Mouse (Mus musculus) adrenal gland, adult (tissue): ENCODE results near the gene Fam166a.
"Not testable (repeated sequence)": the region's sequence is repeated elsewhere in the genome, so short reads cannot be mapped to it uniquely, and the experiment has no call there.

ENCODE experiments used
- DNase-seq, 2 experiments: peaks; one replicate each; pipeline ENCODE4 v3.0.0; 2022 to 2023; ENCODE audit warnings: low spot score in 1 of 2; ENCODE audit not compliant: inconsistent age in 2 of 2

Fam166a gene

GRCm38 (mm10) chr2:25240723-25241437 is 22.3 kb downstream of the Fam166a start:
- DNase-seq = peak; percentile 80 to 91

- DNase-seq = peak in 1 of 2 experiments; percentile 47
Measured at GRCm38 (mm10) chr2:25241438-25241775, 22.9 kb downstream of the Fam166a start.

- DNase-seq = peak in 1 of 2 experiments; percentile 46
Measured at GRCm38 (mm10) chr2:25242101-25242506, 23.6 kb downstream of the Fam166a start, which contains the start of the genes Rnf208 and Cysrt1. Gene Rnf208, plus strand, starts transcription at chr2:25242255. Gene Cysrt1, minus strand, starts transcription at chr2:25242452.

- DNase-seq = no peak
Measured at GRCm38 (mm10) chr2:25243342-25243741, 24.8 kb downstream of the Fam166a start.

GRCm38 (mm10) chr2:25244144-25244543 is 25.6 kb downstream of the Fam166a start:
- DNase-seq = peak in 1 of 2 experiments; percentile 25

GRCm38 (mm10) chr2:25246183-25247072 is 27.9 kb downstream of the Fam166a start, which contains the start of gene AL732309.1:
Gene AL732309.1, minus strand, starts transcription at chr2:25246863.
- DNase-seq = no peak

GRCm38 (mm10) chr2:25252331-25252730 is 33.8 kb downstream of the Fam166a start:
- DNase-seq = peak in 1 of 2 experiments; percentile 52

- DNase-seq = peak; percentile 89 to 95
Measured at GRCm38 (mm10) chr2:25255284-25255779, 36.8 kb downstream of the Fam166a start, which contains the start of gene Tmem203. Gene Tmem203, plus strand, starts transcription at chr2:25255439.

GRCm38 (mm10) chr2:25256443-25257109 is 38.0 kb downstream of the Fam166a start:
- peak in 1 of 2 experiments; percentile 72 for DNase-seq

GRCm38 (mm10) chr2:25257250-25257649 is 38.7 kb downstream of the Fam166a start:
- not testable (repeated sequence) for DNase-seq

GRCm38 (mm10) chr2:25258887-25259286 is 40.3 kb downstream of the Fam166a start:
- DNase-seq = no peak

GRCm38 (mm10) chr2:25261870-25262269 is 43.3 kb downstream of the Fam166a start:
- DNase-seq = no peak

GRCm38 (mm10) chr2:25262291-25262767 is 43.8 kb downstream of the Fam166a start, which contains the start of gene Tprn:
Gene Tprn, plus strand, starts transcription at chr2:25262618.
- DNase-seq = peak; percentile 95 to 97

- DNase-seq = no peak
Measured at GRCm38 (mm10) chr2:25262795-25263622, 44.5 kb downstream of the Fam166a start.

GRCm38 (mm10) chr2:25263623-25264285 is 45.2 kb downstream of the Fam166a start:
- no peak for DNase-seq

- no peak for DNase-seq
Measured at GRCm38 (mm10) chr2:25264286-25264660, 45.7 kb downstream of the Fam166a start.

GRCm38 (mm10) chr2:25264851-25265250 is 46.3 kb downstream of the Fam166a start:
- peak in 1 of 2 experiments; percentile 50 for DNase-seq

- no peak for DNase-seq
Measured at GRCm38 (mm10) chr2:25265897-25266656, 47.5 kb downstream of the Fam166a start.
